Mouse (Mus musculus) T-helper 2 cell (primary cell): ENCODE results near the gene Tnn.

Source experiments
- in situ Hi-C: fragments of 300-600 bp; cut with MboI, MseI; formaldehyde crosslinking; loops from one replicate; pipeline ENCODE4 v1.15.1; 2025; ENCODE audit warnings: high pct_unique_total_duplicates

Tnn gene

DNA sequence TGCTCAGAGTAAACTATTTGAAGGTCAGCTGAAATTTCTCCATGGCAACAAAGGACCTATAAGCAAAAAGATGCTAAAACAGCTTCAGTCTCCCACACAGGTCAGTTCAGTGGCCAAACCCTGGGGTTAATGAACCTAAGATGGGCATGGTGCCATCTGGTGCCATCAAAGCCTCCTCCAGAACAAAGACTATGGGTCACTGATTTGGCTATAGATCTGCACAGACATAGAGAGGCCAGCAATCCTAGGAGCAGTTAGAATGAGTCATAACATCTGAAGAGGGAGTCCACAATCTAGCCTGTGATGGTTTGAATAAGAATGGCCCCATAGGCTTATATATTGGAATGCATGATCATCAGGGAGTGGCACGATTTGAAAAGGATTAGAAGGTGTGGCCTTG, 69.1 kb downstream of the Tnn start:
- in situ Hi-C loops = loop anchor here (5.0 kb wide), 1 partner anchor 172 kb away; no protein-coding TSS in a partner anchor

DNA sequence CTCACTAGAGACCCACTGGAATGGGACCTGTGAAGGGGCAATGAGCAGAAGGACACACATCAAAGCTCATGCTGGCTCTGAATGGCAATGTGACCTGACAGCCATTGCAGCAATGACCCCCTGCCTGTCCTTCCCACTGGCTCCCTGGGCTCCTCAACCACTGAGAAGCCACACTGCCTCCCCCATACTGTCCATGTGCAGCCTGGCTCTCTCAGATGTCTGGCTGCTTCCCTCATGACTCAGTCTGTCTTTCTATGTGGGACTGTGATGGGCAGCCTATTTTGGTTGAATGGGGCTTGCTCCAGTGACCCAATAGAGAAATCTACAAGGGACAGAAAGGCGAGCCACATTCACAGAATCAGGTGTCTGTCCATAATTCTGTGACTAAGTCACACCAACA, 70.7 kb downstream of the Tnn start:
- in situ Hi-C loops = loop anchor here (5.0 kb wide), 1 partner anchor 170 kb away; no protein-coding TSS in a partner anchor

DNA sequence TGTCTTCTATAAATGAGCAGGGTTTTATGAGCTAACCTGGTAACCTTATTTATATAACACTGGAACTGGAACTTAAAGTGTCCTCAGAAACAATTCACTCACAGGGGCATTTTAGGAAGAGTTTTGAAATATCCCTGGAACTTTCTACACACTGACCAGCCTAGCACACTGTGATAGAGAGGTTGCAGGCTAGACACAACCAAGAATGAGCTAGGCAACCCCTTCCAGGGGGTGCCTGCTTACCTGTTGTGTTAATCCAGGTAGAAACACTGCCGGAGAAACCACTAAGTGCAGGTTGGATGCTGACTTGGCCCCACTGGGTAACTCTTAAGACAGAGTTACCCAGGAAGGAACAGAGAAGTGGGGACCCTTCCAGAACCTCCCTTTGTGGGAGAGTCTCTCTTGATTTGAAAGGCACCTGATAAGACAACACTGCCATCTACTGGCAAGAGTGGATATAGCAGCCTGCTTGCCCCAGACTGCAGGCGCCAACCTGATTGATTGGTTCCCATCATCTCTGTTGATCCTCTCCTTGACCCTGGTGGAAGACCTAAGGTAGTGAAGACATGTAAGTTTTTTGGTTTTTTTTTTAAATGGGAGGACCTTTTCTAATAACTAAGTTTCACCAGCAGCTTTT, 72.5 kb downstream of the Tnn start:
- in situ Hi-C loops = loop anchor here (5.0 kb wide), 1 partner anchor 169 kb away; no protein-coding TSS in a partner anchor

GRCm38 (mm10) chr1:160078882-160079661, 74.3 kb downstream of the Tnn start:
- in situ Hi-C loops = loop anchor here (10.0 kb wide), 1 partner anchor 404 kb away; no protein-coding TSS in a partner anchor

GRCm38 (mm10) chr1:160064547-160065144, 88.7 kb downstream of the Tnn start:
- in situ Hi-C loops = loop anchor here (5.0 kb wide), 1 partner anchor 57 kb away; no protein-coding TSS in a partner anchor

DNA sequence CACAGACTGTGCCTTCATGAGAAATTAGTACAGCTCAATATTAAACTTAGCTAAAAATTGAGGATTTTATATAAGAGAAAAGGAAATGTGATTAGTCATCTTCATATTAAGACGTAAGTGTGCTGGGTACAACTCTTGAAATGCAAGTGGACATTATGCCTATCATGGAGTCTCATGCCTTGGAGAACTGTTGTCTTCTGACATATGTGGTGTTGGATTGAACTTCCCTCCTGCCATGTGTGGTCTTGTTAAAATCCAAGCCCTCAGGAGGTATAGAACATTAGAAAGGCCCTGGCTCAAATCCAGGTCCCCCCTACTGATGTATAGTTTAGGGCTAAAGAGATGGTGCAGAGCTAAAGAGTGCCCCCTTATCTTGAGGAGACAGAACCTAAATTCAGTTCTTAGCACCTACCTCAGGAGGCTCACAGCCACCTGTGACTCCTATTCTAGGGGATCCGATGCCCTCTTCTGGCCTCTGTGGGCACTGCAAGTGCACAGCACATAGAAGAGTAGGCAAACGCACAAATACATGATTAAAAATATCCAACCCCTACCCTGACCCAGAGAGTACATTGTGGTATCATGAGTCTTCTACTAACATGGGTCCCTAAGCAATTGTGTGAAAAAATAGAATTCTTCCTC, 91.5 kb downstream of the Tnn start:
- in situ Hi-C loops = no loop called here

DNA sequence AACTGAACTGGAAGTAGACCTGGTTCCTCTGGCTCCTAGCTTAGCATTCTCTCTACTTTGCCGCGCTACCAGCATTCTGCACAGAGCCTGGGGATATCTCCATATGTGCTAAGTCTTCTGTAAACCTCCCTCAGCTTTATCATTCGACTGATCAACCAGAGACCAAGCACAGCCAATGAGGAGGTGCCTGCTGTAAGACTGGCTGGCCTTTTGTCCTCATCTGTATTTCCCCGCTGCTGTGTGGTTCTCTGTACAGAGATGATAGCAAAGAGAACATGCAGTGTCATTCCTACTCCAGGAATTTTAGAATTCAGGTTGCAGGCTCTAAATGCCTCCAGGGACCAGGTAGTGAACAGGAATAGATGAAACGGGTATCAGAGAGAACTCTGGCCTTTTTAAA, 92.1 kb downstream of the Tnn start:
- in situ Hi-C loops = no loop called here

DNA sequence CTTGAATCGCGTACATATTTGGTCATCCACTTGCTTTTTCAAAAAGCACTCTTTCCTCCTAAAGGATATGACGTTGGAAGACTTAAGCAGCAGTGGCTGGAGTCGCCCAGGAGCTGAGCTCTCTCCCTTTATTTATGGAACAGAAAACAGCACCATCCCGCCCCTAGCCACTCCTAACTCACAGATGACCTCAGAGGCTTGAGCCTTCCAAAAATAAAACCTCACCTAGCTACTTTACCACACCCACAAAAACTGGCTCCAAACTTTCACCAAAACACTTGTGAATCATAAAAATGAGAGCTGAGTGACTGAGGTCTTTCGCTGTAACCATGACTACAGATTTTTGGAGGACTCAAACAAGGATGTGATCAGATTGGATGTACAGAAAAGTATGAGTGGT, 92.8 kb downstream of the Tnn start:
- in situ Hi-C loops = no loop called here

DNA sequence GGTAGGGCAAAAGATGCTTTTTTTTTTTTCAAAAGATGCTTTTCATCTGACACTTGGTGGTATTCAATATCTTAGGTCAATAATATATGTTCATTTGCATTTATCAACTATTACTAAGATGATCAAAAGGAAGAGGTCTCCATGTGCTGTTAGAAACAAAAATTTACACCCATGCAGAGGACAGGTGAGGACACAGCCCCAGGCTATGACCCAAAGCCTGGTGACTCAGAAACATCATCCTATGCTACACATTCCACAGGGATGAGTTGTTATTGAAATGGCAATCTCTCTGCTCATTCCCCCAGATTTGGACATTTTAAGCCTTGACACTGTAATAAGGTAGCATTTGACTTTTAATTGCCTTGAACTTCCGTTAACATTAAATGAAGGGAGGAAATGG, 93.5 kb downstream of the Tnn start:
- in situ Hi-C loops = no loop called here

GRCm38 (mm10) chr1:160057657-160058056, 95.7 kb downstream of the Tnn start:
- in situ Hi-C loops = no loop called here

GRCm38 (mm10) chr1:160054366-160055078, 98.9 kb downstream of the Tnn start:
- in situ Hi-C loops = no loop called here

DNA sequence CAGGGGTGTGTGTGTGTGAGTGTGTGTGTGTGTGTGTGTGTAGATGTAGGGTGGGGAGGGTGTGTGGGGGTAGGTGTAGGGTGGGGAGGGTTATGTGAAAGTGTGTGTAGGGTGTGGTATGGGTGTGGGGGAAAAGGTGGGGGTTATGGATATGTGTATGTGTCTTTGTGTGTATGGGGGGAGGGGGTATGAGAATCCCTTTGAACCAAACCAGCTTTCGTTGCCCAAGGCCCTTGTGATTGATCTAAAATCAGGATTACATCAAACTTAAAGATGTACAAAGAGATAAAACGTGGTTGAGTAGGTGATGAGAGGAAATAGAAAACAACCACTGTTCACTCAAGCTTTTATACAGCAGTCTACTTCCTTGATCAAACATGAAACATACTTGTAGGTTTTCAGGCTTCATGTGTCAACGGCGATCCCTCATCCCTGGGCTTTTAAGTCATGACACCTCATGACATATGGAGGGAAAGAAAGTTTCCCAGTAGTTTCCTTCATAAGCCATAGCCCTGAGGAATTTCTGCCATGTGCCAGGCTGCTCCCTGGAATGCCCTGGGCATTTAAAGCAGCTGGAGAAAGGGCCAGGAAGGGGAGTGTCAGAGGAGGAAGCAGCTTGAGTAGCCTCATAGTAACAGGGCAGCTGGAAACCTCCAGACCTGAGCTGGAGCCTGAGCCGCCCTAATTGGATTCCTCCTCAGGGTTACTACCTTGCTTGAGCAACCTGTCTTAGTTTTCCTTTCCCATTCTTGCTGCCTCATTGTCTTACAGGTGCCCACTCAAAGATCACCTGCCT, 99.7 kb downstream of the Tnn start:
- in situ Hi-C loops = no loop called here

DNA sequence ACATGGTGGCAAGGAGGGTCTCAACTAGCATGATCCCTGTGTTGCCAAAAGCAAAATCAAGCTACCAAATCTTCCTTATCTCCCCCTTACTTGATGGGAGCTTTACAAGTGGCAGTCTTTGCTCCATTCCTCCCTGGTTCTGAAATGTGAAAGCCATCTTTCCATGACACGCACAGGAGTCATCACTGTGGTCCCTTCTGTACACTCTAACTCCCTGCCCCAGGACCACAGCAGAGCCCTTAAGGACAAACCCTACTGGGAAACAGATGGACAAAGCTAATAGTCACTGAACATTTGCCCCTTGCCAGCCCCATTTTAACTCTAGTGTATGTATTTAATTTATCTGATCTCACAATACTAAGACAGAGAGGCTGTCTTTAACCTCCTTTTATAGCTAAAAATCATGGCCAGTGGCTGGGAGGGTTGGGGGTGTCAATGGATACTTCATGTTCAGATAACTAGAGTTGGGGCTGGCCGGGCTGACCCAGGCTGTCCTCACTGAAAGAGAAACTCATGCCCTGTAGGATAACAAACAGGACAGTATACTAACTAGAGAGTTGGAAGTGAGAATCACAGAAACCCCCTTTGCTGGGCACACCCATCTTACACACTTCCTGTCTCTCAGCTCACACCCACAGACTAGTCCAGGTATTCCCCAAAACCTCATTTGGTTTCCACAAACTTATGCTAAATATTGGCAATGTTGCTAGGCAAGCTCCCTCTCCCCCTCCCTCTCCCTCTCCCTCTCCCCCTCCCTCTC, 100.6 kb downstream of the Tnn start:
- in situ Hi-C loops = no loop called here

DNA sequence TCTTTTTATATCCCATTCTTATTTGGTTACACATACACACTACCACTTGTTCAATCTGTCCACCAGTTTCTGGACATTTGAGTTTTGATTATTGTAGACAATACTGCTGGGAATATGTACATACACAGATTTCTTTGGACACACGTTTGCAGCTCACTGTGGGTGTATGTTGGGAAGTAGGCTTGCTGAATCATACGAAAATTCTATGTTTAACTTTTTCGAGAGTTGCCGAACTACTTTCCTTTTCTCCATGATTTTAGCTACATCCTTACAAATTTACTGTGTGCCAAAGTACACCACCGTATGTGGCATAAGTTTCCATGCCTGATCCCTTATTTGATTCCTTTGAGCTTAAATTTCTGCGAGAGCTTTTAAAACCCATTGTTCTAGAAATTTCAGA, 102.5 kb downstream of the Tnn start:
- in situ Hi-C loops = no loop called here

DNA sequence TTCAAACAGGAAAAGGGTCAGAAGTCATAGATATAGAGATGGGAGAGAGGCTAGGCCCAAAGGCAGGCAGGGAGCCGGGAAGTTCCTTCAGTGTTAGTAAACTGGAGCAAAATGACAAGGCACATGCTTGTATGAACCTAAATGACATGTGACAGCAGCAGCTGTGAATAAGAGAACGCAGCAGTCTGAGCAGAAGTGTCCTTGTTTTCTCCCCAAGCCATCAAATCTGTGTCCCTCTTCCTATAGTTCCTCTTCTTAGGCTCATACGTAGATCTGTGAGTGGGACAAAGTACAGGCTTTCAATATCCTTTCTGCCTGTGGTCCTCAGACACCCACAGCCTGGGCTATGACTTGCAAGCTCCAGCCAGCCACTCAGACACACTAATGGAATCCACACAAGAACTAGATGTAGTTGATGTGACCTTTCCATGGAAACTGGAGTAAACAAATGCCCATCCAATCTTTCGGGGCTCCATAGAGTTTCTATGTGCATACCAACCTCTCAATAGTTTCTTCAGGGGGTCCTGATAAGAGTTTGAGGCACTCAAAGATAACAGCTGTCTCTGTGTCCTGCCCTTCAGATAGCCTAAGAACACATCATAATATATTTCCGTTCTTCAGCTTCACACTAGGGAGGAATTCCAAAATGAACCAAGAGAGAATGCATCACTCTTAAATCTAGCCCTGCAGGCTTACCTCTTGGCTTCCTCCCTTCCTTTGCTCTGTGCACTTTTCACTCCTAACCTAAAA, 104.1 kb downstream of the Tnn start:
- in situ Hi-C loops = no loop called here

DNA sequence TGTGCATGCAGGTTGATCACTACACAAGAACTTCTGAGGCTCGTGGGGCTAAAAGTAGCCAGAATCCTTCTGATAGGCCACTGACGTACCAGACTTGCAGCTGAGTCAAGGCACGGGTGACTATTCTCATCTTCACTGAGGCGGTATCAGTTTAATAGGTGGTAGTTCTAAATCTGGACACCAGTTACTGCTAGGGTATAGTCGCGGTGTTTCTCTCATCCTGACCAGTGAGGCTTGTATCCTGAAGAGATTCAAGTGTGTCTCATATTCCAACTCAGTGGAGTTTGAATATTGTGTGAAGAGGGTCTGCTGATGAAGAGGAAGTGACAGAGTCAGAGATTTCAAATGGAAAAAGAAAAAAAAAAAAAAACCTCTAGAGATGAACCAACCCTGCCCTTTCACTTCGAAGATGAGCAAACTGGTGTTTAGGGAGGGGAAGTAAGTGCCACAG, 105.9 kb downstream of the Tnn start:
- in situ Hi-C loops = no loop called here

GRCm38 (mm10) chr1:160046786-160047185, 106.6 kb downstream of the Tnn start:
- in situ Hi-C loops = no loop called here

- in situ Hi-C loops = no loop called here
Observed at GRCm38 (mm10) chr1:160045971-160046370, 107.4 kb downstream of the Tnn start.
